Mouse (Mus musculus) CD4-positive, CD25-positive, alpha-beta regulatory T cell, adult 2 months (primary cell): ENCODE measurements around the gene Wdr37.
"Not testable (repeated sequence)": the region's sequence is repeated elsewhere in the genome, so short reads cannot be mapped to it uniquely, and the experiment has no call there.

Experiments used
- DNase-seq: peaks from one replicate; pipeline ENCODE4 v3.0.0-alpha.2; 2012; ENCODE audit warnings: low read depth, low spot score

Wdr37 gene

GRCm38 (mm10) chr13:8871314-8871962, at the start of gene Wdr37:
TSS of gene Wdr37 (minus strand) at chr13:8871909.
- DNase-seq, result no peak

DNA sequence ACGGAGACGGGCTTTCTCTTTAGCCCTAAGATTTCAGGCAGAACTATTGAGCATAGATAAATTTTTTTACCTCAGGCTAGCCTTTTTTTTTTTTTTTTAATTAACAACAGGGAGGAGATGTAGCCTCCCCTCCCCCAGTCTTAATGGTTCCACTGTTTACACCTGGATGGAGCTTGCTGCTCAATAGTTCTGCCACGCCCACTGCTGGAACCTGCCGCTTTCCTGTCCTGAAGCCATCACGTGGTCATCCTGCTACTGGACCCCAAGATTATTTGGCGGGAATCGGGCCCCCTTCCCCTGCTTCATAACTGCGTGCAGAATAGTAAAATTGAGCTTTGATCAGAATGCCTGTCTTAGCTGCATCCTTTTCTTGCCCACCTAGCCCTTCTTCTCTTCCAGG, 42.2 kb upstream of the Wdr37 start:
- DNase-seq, result not testable (repeated sequence)

DNA sequence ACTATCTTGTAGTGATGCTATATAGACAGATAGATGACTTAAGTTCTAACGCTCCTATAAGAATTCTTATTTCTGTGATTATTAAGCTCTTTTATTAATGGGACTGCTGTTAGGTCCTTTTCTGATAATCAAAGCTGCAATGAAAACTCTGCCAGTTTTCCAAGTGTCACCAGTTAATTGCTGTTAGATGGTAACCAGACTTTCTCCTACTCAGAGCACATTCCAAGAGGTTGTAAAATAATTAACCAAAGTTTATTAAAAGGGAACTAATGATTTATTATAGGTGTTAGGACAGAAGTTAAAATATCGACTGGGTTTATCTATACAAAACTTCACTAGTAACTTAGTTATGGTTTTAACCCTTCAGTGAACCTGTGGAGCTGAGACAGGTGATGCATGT, 34.3 kb upstream of the Wdr37 start:
- not testable (repeated sequence) for DNase-seq

DNA sequence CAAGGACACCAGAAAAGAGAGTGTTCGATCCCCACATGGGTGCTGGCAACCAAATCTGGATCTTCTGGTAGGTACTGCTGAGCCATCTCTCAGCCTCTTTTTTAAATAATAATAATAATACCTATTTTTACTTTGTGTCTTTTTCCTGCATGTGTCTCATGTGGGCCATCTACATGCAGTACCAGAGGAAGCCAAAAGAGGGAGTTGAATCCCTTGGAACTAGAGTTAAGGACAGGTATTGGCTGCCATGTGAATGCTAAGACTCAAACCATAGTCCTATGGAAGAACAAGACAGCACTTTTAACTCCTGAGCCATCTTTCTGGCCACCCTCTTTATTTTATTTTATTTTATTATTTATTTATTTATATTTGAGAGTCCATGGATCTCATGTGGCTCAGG, 16.9 kb upstream of the Wdr37 start:
- DNase-seq, result peak; percentile 77

- no peak for DNase-seq
These were observed 14.5 kb upstream of the Wdr37 start for GRCm38 (mm10) chr13:8886185-8886560.

DNA sequence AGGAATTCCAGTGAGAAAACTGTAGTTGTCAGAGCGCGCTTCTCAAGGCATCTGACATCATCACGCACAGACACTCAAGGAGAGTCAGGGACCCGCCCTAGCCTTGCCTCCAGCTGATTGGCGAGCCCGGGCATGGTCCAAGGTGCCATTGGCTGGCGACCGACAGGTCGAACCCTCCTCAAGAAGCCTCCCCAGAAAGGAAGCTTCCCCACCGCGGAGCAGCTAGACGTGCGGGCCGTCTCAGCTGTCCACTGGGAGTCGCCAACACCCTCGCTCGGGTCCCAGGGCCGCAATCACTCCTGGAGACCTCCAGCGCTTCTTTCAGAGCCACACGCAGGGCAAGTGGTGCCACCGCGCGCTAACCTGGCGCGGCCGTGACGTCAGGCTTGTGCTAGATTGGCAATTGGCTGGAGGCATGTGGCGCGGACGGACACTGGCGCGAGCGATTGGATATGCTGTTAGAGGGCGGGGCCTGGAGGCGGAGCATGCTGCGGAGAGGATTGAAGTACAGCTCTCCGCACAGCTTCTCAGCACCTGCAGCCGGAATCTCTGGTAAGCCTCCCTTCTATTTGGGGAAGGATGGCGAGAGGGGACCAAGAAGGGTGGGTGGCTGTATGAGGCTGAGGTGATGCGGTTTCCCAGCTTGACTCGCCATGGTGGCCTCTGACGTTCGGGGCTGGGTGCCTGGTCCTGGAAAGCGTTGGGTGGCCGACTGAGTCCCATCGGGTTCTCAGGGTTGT, 13.9 kb upstream of the Wdr37 start, which contains the start of gene Idi1:
TSS of gene Idi1 (plus strand) at position 57 of the 740 bp plus-strand sequence.
- peak; percentile 98 for DNase-seq

GRCm38 (mm10) chr13:8883870-8884269, 12.2 kb upstream of the Wdr37 start:
- not testable (repeated sequence) for DNase-seq

- no peak for DNase-seq
These were observed 9.9 kb upstream of the Wdr37 start for GRCm38 (mm10) chr13:8881611-8882010.

DNA sequence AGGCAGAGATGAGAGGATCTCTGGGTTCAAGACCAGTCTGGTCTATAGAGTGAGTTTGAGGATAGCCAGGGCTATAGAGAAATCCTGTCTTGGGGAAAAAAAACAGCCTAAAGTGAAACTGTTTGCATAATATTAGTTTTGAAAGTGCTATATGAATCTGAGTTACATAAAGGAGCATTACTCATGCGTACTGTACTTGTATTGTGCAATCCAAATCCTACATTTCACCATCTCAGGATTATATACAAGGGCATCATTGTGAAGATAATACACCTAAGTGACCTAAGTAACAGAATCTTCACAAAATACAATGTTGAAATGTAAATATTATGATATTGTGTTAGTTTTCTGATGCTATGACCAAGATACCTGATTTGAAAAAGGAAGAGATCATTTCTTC, 2.1 kb upstream of the Wdr37 start:
- no peak for DNase-seq

GRCm38 (mm10) chr13:8870510-8871313, 997 bp downstream of the Wdr37 start:
- peak; percentile 91 for DNase-seq

DNA sequence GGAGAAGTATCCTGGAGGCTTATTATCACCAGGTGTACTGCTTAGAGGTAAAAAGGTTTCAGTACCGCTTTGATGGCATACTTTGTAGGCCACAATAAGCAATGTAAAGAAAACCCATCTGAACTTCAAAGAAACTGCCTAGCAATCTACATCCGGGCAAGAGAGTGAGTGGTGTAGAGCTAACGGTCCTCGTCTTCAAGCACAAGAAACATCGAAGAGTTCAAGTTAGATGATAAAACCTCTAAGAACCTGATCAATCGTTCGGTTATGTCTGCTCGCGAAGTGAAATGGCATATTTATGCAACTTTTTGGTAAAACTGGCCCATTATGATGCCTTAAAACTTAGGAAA, 1.6 kb downstream of the Wdr37 start:
- peak; percentile 67 for DNase-seq

DNA sequence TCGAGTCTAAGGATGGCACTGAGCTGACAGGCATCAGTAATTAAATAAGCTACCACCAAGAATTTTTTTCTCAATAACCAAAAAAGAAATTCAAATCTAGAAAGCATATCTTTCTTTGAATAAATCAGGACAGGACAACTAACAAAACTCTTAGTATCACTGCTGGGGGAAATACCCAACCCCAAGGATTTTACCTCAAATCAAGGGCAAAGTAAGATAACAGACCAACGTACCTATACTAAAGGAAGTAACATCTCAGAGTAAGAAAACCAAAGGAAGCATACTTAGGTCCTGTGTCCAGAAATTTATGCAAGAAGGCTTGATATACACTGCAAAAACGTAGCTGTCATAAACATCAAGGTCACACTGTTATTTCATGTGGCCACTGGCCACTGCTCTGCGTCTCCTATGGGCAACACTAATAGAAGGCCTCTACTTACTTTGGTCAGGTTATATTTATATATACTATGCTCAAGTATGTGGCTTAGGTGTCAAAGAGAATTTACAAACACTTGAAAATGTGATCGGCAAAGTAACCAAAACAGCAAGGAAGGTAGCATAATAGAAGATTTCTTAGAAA, 2.0 kb downstream of the Wdr37 start:
- peak; percentile 17 for DNase-seq

DNA sequence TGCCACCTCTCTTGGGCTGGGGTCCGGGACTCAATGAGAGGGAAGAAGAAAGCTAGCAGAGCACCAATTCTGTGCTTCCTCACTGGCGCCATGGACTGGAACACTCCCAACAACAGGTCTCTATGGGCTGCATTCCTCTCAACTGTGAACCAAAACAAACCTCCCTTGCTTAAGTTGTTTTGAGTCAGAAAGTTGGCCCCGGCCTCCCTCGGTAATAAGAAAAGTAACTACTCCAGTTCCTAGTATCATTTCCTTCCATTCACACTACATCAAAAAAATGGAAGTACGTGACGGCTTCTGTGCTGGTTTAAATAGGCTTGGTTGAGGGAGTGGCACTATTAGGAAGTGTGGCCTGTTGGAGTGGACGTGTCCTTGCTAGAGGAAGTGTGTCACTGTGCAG, 5.1 kb downstream of the Wdr37 start:
- no peak for DNase-seq

DNA sequence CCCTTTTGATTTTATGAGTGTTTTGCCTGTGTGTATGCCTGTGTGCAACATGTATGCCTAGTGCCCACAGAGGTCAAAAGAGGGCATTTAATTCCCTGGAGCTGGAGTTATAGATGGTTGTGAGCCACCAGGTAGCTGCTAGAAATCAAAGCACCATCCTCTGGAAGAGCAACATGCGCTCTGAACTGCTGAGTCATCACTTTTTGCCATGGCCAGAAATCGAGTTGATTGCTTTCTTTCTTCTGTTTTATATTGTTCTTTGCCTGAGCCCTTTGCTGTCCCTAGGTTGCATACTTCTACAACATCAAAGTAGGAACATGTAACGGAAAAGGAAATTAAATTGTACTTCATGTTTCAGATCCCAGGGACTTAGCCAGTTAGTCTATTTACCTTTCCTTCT, 6.7 kb downstream of the Wdr37 start:
- DNase-seq, result no peak

GRCm38 (mm10) chr13:8860861-8861260, 10.8 kb downstream of the Wdr37 start:
- no peak for DNase-seq

DNA sequence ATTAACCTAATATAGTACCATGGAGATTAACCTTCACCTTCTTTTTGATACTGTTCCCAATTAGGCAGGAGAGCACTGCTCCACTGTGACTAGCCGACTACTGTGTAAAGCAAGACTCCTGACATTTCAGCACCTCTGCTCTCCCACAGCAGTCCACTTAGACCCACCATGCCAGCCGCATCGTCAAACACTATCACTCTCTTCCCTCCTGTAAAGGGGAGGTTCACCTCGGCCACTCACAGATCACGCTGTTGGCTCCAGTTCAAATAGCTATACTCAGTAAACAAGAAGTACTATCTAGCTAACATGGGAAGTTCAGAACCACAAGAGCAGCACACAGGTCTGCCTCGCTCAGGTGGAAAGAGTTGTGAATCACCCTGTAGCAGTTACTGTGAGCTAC, 13.3 kb downstream of the Wdr37 start:
- no peak for DNase-seq

GRCm38 (mm10) chr13:8854769-8855168, 16.9 kb downstream of the Wdr37 start:
- DNase-seq, result no peak

GRCm38 (mm10) chr13:8853424-8853823, 18.3 kb downstream of the Wdr37 start:
- no peak for DNase-seq

- no peak for DNase-seq
These were observed 22.4 kb downstream of the Wdr37 start for GRCm38 (mm10) chr13:8849311-8849710.

- peak; percentile 60 for DNase-seq
These were observed 24.0 kb downstream of the Wdr37 start for GRCm38 (mm10) chr13:8847702-8848101.

DNA sequence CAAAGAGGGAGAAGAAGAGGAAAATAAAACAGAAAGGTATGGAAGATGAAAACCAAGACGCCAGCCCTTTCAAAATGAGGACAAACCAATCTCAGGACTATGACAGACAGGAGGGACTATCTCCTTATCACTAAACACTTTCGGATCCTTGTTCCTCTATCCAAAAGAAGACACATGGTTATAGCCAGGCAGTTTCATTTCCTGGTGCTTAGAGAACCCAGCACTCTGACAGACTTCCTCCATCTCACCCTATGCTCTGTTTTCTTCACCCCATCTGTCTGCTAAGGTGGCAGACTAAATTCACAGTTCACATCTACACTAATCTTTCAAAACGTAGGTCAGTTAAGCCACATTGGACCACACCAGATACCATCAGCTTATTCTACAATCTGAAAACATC, 29.4 kb downstream of the Wdr37 start:
- DNase-seq, result no peak

DNA sequence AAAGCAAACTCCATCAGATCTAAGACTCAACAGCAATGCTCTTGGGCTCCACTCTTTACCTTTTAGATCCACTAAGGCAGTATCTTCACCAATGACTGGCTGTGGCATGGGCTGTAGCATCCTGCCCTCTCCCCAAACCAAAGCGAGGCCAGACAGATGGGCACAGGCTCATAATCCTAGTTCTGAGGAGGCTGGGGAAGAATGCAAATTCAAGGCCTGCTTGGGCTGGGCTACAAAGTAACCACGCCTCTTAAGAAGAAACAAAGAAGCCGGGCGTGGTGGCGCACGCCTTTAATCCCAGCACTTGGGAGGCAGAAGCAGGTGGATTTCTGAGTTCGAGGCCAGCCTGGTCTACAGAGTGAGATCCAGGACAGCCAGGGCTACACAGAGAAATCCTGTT, 29.9 kb downstream of the Wdr37 start:
- DNase-seq, result not testable (repeated sequence)
